Mouse (Mus musculus) layer of hippocampus, postnatal 36 days (tissue): ENCODE measurements around the gene Map3k10. TPM values are rescaled to one million over a fixed set of nuclear protein-coding genes. Genes with fewer than 3 reads are reported as not detected.

ENCODE experiments used
- DNase-seq, 2 experiments: peaks; one replicate each; pipeline ENCODE4 v3.0.0; 2022
- total RNA-seq, 2 experiments: library from RNA; stranded (reverse); gene quantifications; 2 replicates each; pipeline ENCODE4 v1.2.3; 2021

Map3k10 gene
- 100 to 1,000 TPM; 177 to 185 TPM for total RNA-seq

DNA sequence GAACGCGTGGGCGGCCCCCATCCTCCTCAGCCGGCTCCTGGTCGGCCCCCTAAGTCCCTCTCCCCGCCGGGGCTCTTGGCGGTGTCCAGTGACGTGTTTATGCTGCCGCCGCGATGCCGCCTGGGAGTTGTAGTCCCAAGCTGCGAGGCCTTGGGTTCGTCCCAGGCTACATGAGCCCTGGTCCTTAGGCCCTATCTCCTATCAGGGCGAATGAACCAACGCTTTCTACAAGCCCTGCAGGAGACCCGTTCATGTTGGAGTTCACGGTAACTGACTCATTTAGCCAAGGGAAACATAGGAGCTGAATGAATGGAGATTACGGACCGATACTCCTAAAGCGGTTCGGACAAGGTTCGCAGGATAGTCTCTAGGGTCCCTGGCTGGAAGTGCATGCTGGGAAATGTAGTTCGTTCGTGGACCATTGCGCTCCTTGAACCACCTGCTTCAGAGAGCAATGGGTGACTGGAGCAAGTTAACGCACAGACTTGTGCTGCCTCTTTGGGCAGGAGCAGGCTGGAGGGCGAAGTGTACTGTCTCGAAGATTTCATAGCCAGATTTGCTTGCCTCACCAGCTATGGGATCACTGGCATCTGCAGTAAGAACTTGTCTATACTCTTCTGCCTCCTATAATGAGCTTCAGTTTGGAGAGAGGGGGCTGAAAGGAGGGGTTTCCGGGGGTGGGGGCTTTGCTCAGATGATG is at the start of gene Map3k10:
Gene Map3k10, minus strand, starts transcription at position 77 of the 700 bp plus-strand sequence.
- peak; percentile 96 to 97 for DNase-seq

- DNase-seq = no peak
Observed at GRCm38 (mm10) chr7:27721951-27722350, 47.6 kb upstream of the Map3k10 start.

- DNase-seq = no peak
Observed at GRCm38 (mm10) chr7:27710402-27710801, 36.0 kb upstream of the Map3k10 start.

GRCm38 (mm10) chr7:27696711-27697110 is 22.3 kb upstream of the Map3k10 start:
- DNase-seq = no peak

GRCm38 (mm10) chr7:27691076-27691475 is 16.7 kb upstream of the Map3k10 start:
- no peak for DNase-seq

DNA sequence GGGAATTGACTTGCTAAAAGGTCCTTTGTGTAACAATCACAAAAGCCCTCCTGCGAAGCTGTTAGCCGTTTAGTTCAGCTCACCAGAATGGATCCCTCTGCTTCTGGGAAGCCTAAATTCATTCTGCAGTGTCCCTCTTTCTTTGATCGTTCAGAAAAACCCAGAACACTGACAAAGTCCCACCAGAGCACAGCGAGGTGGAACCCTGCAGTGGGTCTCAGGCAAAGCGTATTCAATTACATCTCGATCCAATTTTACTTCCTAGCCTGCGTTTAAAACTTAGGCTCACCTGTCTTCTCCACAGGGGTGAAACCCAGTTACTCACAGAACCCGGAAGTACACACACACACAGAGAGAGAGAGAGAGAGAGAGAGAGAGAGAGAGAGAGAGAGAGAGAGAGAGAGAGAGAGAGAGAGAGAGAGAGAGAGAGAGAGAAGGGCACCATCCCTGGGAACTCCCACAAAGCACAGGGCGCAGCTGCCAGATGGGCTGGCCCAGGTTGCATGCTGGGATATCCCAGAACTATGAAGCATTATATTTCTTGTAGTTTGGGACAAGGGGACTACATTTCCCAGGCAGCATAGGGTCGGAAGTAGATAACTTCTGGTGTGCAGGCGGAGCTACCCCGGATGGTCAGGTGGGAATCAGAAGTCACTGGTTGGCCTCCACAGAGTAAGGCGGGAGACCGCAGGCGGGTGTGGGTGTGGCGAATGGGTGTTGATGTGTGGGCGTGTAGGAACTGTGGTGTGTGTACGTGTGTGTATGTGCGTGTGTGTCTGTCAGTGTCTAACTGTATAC is 14.6 kb upstream of the Map3k10 start, which contains the start of gene Zfp607b:
Gene Zfp607b, plus strand, starts transcription at position 526 of the 798 bp plus-strand sequence.
- DNase-seq = peak; percentile 93 to 94

DNA sequence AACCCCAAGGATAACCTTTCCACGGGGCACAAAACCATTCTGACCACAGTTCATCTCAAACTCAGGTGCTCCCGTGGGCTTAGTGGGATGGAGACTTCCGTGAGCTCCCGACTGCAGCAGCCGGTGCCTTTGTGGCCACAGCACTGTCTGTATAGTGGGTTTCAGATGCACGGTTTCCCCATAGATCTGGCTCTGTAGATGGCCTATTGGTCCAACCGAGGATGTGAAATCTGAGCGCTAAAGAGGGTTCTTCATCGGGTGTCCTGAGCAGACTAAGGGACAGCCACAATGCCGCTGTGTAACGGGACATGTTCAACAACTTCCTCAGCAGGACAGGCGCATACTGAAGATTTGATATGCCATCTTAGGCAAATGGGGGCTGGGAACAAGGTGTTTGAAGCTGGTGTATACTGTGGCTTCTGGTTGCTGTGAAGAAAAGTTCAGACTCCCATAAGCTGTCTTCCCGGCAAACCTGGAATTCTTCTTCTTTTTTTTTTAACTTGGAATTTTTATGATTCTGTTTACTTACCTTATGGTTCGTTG is 13.9 kb upstream of the Map3k10 start:
- no peak for DNase-seq

DNA sequence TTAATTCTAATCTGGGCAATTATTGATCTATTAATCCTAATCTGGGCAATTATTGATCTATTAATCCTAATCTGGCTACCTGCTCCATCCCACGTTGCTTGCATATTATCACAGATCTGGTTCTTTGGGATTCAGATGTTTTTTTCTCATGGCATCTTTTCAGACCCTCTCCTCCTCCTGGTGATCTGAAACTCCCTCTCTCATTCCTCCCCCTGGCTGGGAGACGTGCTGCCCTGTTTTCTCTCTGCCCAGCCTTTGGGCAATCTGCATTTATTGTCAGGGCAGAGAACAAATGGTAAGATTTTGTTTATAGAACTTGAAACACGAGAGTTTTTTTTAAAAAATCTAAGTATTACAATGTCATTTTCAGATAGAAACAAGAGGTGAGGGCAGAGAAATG is 13.4 kb upstream of the Map3k10 start:
- DNase-seq = no peak

DNA sequence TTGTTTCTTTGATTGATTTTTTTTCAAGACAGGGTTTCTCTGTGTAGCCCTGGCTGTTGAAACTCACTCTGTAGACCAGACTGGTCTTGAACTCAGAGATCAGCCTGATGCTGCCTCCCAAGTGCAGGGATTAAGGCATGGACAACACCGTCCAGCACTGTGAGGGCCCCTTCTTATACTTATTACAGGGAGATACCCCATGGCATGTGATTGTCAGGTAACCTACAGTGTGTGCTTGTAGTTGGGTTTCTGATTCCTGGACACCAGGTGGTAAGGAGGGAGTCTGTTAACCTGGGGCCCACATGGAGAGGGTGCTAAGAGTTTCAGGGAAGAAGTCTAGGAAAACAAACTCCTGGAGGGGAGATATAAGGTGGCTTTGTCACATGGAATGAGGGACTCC is 12.6 kb upstream of the Map3k10 start:
- DNase-seq = no peak

DNA sequence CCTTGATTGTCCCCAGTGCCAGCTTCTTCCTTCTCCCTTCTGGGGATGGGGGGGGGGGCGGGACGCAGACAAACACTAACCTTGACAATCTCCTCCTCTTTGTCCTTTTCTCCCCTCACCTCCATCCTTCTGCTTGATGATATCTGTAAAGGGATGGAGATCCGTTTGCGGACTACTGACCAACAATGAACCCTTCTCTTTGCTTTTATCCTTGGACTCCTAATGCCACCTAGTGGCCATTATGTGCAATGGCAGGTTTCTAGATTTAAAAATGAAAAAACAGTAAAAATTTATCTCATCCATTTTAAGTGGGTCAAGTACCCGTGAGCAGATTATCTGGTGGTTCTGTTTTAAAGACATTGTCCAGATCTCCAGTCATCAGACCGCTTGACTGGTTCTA is 11.3 kb upstream of the Map3k10 start:
- DNase-seq = no peak

GRCm38 (mm10) chr7:27685220-27685619 is 10.8 kb upstream of the Map3k10 start:
- no peak for DNase-seq

- DNase-seq = no peak
Observed at GRCm38 (mm10) chr7:27683218-27683617, 8.8 kb upstream of the Map3k10 start.

- DNase-seq = no peak
Observed at GRCm38 (mm10) chr7:27675222-27675612, 819 bp upstream of the Map3k10 start.

- DNase-seq = no peak
Observed at GRCm38 (mm10) chr7:27674195-27674521, 240 bp downstream of the Map3k10 start.

DNA sequence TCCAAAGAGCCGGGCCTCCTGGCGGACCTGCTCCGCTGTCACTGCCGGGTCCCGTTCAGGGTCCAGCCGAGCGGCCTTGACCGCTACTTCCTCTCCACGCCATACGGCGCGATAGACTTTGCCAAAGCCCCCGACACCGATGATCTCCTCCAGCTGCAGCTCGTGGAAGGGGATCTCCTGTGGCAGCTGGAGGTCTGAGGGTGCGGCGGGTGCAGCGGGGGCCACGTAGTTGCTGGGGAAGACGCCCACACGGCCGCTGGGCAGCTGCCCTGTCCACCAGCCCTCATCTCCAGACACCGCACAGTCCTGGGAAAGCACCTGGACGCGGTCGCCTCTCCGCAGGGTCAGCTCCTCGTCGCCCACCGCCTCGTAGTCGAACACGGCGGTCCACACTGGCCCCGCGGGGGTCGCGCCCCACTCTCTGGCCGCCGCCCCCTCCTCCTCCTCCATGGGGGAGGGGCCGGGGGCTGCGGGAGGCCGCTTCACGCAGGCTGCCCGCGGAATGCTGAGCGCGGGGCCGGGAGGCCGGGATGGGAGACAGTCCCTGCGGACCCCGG is 745 bp downstream of the Map3k10 start:
- no peak for DNase-seq

DNA sequence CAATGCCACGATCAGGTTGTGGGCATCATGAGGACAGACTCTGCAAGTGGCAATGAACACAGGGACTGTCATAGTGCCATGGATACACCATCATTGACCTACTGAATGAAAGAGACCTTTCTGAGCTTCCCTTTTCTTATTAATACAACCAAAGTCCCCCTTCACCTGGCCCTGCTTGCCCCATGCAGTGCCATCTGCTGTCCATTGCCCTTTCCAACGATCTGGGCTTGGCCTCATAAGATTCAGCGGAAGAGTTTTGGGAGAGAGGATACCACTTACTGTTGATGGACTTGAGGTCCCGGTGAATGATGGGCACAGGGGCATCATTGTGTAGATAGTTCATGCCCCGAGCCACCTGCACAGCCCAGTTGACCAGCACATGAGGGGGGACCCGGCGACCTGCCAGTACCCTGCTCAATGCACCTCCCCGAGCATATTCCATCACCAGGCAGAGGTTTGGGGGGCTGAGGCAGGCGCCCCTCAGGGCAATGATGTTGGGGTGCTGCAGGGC is 1.3 kb downstream of the Map3k10 start:
- DNase-seq = no peak

DNA sequence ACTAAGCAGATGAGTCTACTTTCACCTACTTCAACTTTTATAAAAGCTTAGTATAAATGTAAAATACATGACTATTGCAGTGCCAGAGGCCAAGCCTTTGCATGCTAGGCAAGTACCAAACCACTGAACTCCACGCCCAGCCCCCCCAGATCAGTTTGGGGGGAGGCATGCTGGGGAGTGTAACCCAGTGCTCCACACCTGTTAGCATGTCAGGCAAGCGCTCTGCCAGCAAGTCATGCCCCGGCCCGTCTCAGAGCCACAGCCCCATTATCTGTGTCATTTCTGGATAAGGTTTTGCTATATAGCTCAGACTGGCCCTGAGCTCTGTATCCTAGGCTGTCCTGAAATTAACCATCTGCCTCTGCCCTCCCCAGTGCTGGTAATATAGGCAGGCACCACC is 12.4 kb downstream of the Map3k10 start:
- no peak for DNase-seq

GRCm38 (mm10) chr7:27658712-27659663 is 15.4 kb downstream of the Map3k10 start:
- DNase-seq = no peak

- no peak for DNase-seq
Observed at GRCm38 (mm10) chr7:27657824-27658395, 16.5 kb downstream of the Map3k10 start.

DNA sequence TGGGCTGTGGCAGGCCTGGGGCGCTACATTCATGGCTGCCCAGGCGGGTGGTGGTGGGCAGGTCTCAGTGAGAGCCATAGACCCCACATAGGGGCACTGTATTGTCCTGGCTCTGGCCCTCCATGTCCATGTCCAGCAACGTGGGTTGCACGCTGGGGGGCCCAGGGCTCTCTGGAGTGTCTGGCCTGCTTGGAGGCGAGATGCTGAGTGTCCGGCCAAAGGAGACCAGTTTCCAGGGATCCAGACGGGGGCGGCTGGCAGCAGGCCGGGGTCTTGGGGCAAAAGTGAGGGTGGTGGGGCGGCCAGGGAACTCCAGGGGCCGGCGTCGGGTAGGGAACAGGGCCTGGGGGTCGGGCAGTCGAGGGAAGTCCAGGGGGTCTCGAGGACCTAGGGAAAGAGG is 17.8 kb downstream of the Map3k10 start:
- DNase-seq = no peak

DNA sequence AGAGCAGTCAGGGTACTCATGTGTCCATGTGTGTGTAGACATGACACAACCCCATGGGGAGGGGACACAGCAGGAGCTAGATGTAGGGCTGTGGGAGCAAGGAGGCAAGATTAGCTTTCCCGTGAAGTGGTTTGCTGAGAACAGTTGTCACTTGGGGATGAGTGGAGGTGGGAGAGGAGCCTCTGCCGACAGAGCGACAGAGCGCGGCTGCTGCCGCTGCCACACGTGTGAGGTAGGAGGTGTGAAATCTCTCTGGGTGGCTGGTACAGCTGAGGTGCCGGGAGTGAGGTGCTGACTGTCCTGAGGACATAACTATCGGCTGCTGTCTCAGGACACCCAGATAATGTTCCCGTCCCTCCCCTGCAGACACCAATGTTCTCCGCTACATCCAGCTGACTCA is 18.9 kb downstream of the Map3k10 start:
- peak in 1 of 2 experiments; percentile 27 for DNase-seq
